Mouse (Mus musculus) G1E (cell line): ENCODE measurements around the gene Cggbp1. TPM values are rescaled to one million over a fixed set of nuclear protein-coding genes. Genes with fewer than 3 reads are reported as not detected.

Experiments
- ATAC-seq: 2 replicates; pipeline ENCODE4 v1.8.0; 2016; ENCODE audit warnings: mild to moderate bottlenecking; ENCODE audit not compliant: insufficient number of reproducible peaks, poor library complexity, low FRiP score, severe bottlenecking; ENCODE audit errors: extremely low read depth
- DNase-seq: peaks from one replicate; pipeline ENCODE4 v3.0.0; 2012; ENCODE audit warnings: low spot score
- H3K27me3 ChIP-seq: 2 replicates; pipeline ENCODE4 v1.6.1; 2012; ENCODE audit warnings: mild to moderate bottlenecking, low read length, inconsistent platforms; ENCODE audit not compliant: insufficient read depth
- H3K36me3 ChIP-seq: replicated peaks from 2 replicates; pipeline ENCODE3; 2012; ENCODE audit warnings: mild to moderate bottlenecking, inconsistent platforms
- H3K4me1 ChIP-seq: 2 replicates; pipeline ENCODE4 v1.6.1; 2012; ENCODE audit warnings: low read depth, low read length, inconsistent platforms, mixed read lengths; ENCODE audit not compliant: insufficient read depth
- H3K4me3 ChIP-seq: 2 replicates; pipeline ENCODE4 v1.5.1; 2012; ENCODE audit warnings: low read depth, mild to moderate bottlenecking, inconsistent platforms, low read length, moderate library complexity, mixed read lengths
- H3K9me3 ChIP-seq: replicated peaks from 2 replicates; pipeline ENCODE4 v1.6.1; 2012; ENCODE audit warnings: inconsistent platforms
- CTCF ChIP-seq: IDR thresholded peaks from 2 replicates; pipeline ENCODE4 v1.5.1; 2012; ENCODE audit warnings: low read depth, low read length, inconsistent platforms, mixed read lengths
- GATA1 ChIP-seq: IDR thresholded peaks from 2 replicates; pipeline ENCODE4 v1.6.1; 2012; ENCODE audit warnings: borderline replicate concordance, low read length, inconsistent platforms, mixed read lengths
- GATA2 ChIP-seq: IDR thresholded peaks from 2 replicates; pipeline ENCODE4 v1.6.1; 2012; ENCODE audit warnings: low read depth, low read length, inconsistent platforms, borderline replicate concordance
- POLR2AphosphoS5 ChIP-seq: IDR thresholded peaks from 2 replicates; pipeline ENCODE4 v1.6.1; 2012; ENCODE audit warnings: low read depth, low read length, inconsistent platforms; ENCODE audit not compliant: insufficient replicate concordance
- TAL1 ChIP-seq: conservative IDR thresholded peaks from 2 replicates; pipeline ENCODE4 v1.6.1; 2012; ENCODE audit warnings: low read depth, low read length, inconsistent platforms, mixed read lengths
- polyA plus RNA-seq: library from polyadenylated mRNA; stranded (reverse); fragments of >175 nt; gene quantifications from 2 replicates; pipeline ENCODE4 v1.2.3, GENCODE M21; 2012
- total RNA-seq, 2 experiments: library from RNA; stranded (forward) in 1 of 2; stranded (reverse) in 1 of 2; fragments of 200-1000 nt in 1 of 2; fragments of >200 nt in 1 of 2; fragmentation: Nextera tagmentation in 1 of 2; gene quantifications; 2 replicates each; pipeline ENCODE4 v1.2.3; 2014 to 2017

Gene Cggbp1
- total and polyA plus RNA-seq, 3 experiments = 34.8 to 150 (median 76.4) TPM

GRCm38 (mm10) chr16:64885142-64885541 lies 33.3 kb downstream of the Cggbp1 start:
- TF ChIP-seq POLR2AphosphoS5 (no peak), GATA1 (no peak), GATA2 (no peak), CTCF (no peak), TAL1 (no peak)
- DNase-seq = no peak
- Histone ChIP-seq H3K4me1 (peaks cover 9% of the 10 kb centered on the region), H3K9me3 (peaks cover 7% of the 10 kb centered on the region), H3K27me3 (no peaks in the 10 kb centered on the region), H3K4me3 (no peak overlapping the region), H3K36me3 (no peaks in the 10 kb centered on the region)
- ATAC-seq = no peak

GRCm38 (mm10) chr16:64885547-64885946 lies 33.8 kb downstream of the Cggbp1 start:
- Histone ChIP-seq H3K4me3 (no peak overlapping the region), H3K9me3 (peaks cover 7% of the 10 kb centered on the region), H3K27me3 (no peaks in the 10 kb centered on the region), H3K4me1 (peaks cover 9% of the 10 kb centered on the region), H3K36me3 (no peaks in the 10 kb centered on the region)
- TF ChIP-seq CTCF = no peak
- no peak for TF ChIP-seq POLR2AphosphoS5
- no peak for TF ChIP-seq GATA2
- no peak for TF ChIP-seq GATA1
- no peak for TF ChIP-seq TAL1
- DNase-seq (no peak), ATAC-seq (no peak)

- peaks cover 7% of the 10 kb centered on the region for H3K9me3 ChIP-seq
- peaks cover 2% of the 10 kb centered on the region for H3K4me1 ChIP-seq
- H3K4me3 ChIP-seq = no peak overlapping the region
- no peak for TF ChIP-seq CTCF
- no peak for TF ChIP-seq TAL1
- TF ChIP-seq POLR2AphosphoS5 = no peak
- TF ChIP-seq GATA1 = no peak
- no peak for TF ChIP-seq GATA2
- no peaks in the 10 kb centered on the region for H3K36me3 ChIP-seq
- DNase-seq (no peak), ATAC-seq (no peak)
- no peaks in the 10 kb centered on the region for H3K27me3 ChIP-seq
Measured at GRCm38 (mm10) chr16:64889496-64889895, 37.7 kb downstream of the Cggbp1 start.

GRCm38 (mm10) chr16:64899084-64899483 lies 47.3 kb downstream of the Cggbp1 start:
- no peaks in the 10 kb centered on the region for H3K9me3 ChIP-seq
- no peaks in the 10 kb centered on the region for H3K4me1 ChIP-seq
- H3K36me3 ChIP-seq = no peaks in the 10 kb centered on the region
- no peak overlapping the region for H3K4me3 ChIP-seq
- DNase-seq = no peak
- peak; percentile 68 for ATAC-seq
- no peaks in the 10 kb centered on the region for H3K27me3 ChIP-seq
- TF ChIP-seq GATA1 (no peak), CTCF (no peak), GATA2 (no peak), POLR2AphosphoS5 (no peak), TAL1 (no peak)

- no peak for TF ChIP-seq CTCF
- TF ChIP-seq GATA2 = no peak
- no peak for TF ChIP-seq TAL1
- no peak for TF ChIP-seq GATA1
- TF ChIP-seq POLR2AphosphoS5 = no peak
- no peaks in the 10 kb centered on the region; the same call in 1 of the 2 replicates for H3K4me1 ChIP-seq
- no peaks in the 10 kb centered on the region for H3K36me3 ChIP-seq
- H3K27me3 ChIP-seq = peaks cover 3% of the 10 kb centered on the region; the same call in 1 of the 2 replicates
- ATAC-seq = no peak
- no peak for DNase-seq
- no peak overlapping the region for H3K4me3 ChIP-seq
- no peaks in the 10 kb centered on the region for H3K9me3 ChIP-seq
Measured at GRCm38 (mm10) chr16:64903328-64903727, 51.5 kb downstream of the Cggbp1 start.

- Histone ChIP-seq H3K9me3 (no peaks in the 10 kb centered on the region), H3K4me1 (no peaks in the 10 kb centered on the region; the same call in 1 of the 2 replicates), H3K36me3 (no peaks in the 10 kb centered on the region), H3K4me3 (no peak overlapping the region), H3K27me3 (peaks cover 3% of the 10 kb centered on the region; the same call in 1 of the 2 replicates)
- ATAC-seq (no peak), DNase-seq (no peak)
- TF ChIP-seq GATA1 (no peak), POLR2AphosphoS5 (no peak), TAL1 (no peak), GATA2 (no peak), CTCF (no peak)
Measured at GRCm38 (mm10) chr16:64907112-64907511, 55.3 kb downstream of the Cggbp1 start.
